ENCODE assay signal across 17 mouse cellular contexts in the genomic region with DNA sequence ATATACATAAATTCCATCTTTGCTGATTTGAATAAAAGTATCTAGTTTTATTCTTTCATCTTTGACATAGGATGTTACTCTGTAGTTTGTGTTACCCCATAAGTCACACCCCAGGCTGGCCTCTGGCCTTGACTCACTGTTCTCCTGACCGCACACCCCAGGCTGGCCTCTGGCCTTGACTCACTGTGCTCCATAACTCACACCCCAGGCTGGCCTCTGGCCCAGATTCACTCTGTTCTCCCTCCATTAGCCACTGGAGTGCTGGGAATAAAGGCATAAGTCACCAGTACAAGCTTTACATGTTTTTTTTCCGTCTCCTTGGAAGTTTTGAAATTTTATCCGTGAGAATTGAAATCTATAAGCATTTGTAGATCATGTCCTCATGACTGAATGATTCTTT.
"Had no signal": no experiment of that assay in that cellular context is flagged by ENCODE, and none has a peak within 500 bp of the region (broad histone marks: within the 10 kb centered on the region; RNA-seq: fewer than 3 reads in every experiment).

No protein-coding gene starts in this region.

- H3K4me1 ChIP-seq: liver, embryonic 13.5 days; megakaryocyte, embryonic 14.5 days; midbrain, embryonic 10.5 days; midbrain, embryonic 13.5 days; neural tube, embryonic 13.5 days; stomach, embryonic 15.5 days had no signal

- H3K4me3 ChIP-seq: layer of hippocampus, adult 2 months; liver, embryonic 13.5 days; megakaryocyte, embryonic 14.5 days; midbrain, embryonic 10.5 days; midbrain, embryonic 13.5 days; myocyte; neural tube, embryonic 13.5 days; stomach, embryonic 15.5 days had no signal

- H3K27ac ChIP-seq: layer of hippocampus, adult 2 months; liver, embryonic 13.5 days; midbrain, embryonic 10.5 days; midbrain, embryonic 13.5 days; neural tube, embryonic 13.5 days; stomach, embryonic 15.5 days had no signal

- H3K36me3 ChIP-seq: liver, embryonic 13.5 days; midbrain, embryonic 10.5 days; midbrain, embryonic 13.5 days; neural tube, embryonic 13.5 days; stomach, embryonic 15.5 days had no signal

- H3K27me3 ChIP-seq: liver, embryonic 13.5 days; midbrain, embryonic 13.5 days; neural tube, embryonic 13.5 days; stomach, embryonic 15.5 days had no signal

- DNase-seq: kidney, postnatal 25 days; layer of hippocampus, adult 9-11 months; liver, embryonic 13.5 days; lung, adult 2 months; lung, postnatal 10 days; lung, postnatal 36 days; retina, postnatal 1 day; right cerebral cortex, postnatal 25 days; spleen, adult 18-20 months; thymus, postnatal 36 days had no signal

- H3K9me3 ChIP-seq: liver, embryonic 13.5 days; megakaryocyte, embryonic 14.5 days; midbrain, embryonic 10.5 days; midbrain, embryonic 13.5 days; neural tube, embryonic 13.5 days; stomach, embryonic 15.5 days had no signal
